Mouse (Mus musculus) kidney, postnatal 25 days (tissue): ENCODE measurements around the gene 6430571L13Rik.

ENCODE experiments used
- DNase-seq, 2 experiments: peaks; one replicate each; pipeline ENCODE4 v3.0.0; 2021; ENCODE audit warnings: mixed read lengths in 2 of 2

The 6430571L13Rik gene

GRCm38 (mm10) chr9:107307099-107307872 lies 33.1 kb upstream of the 6430571L13Rik start:
- DNase-seq: peak in 1 of 2 experiments; percentile 50

- peak; percentile 96 to 99 for DNase-seq
These were observed 32.5 kb upstream of the 6430571L13Rik start for GRCm38 (mm10) chr9:107307886-107308285.

GRCm38 (mm10) chr9:107308346-107309000 lies 31.9 kb upstream of the 6430571L13Rik start:
- peak; percentile 21 to 62 for DNase-seq

GRCm38 (mm10) chr9:107309171-107309570 lies 31.2 kb upstream of the 6430571L13Rik start:
- DNase-seq: no peak

- no peak for DNase-seq
These were observed 30.8 kb upstream of the 6430571L13Rik start for GRCm38 (mm10) chr9:107309600-107309999.

GRCm38 (mm10) chr9:107312811-107313584 lies 27.4 kb upstream of the 6430571L13Rik start:
- DNase-seq: no peak

DNA sequence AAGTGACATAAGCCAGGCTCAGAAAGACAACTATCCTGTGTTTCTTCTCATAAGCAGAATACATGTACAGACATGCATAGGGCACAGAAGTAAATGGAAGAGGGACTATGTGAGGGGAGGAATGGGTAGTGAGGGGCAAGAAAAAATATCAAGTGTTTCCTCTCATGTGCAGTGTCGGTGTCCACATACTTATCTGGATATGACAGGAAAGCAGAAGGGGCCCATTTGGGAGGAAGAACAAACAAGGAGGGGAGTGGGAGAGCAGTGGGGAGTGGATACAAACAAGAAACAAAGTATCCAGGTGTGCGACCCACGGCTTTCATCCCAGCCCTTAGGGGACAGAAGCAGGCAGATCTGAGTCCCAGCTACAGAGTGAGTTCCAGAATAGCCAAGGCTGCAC lies 26.5 kb upstream of the 6430571L13Rik start:
- no peak for DNase-seq

DNA sequence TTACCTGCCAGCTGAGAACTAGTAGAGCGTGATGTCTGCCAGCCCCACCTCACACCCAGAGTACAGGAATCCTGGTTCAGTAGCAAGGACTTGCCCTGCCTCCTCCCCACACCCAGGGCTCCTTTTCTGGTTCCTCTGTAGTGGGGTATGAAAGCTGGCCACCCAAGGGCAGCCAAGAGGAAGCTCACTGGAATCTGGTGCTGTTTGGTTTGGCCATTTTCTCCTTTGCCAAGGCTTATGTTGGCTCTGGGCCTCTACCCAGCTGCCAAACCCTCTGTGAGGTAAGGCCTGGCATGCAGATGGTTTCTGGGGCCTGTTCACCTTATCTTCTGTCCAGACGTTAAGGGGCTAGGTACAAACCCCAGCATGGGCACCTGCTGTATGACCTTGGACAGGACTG lies 24.6 kb upstream of the 6430571L13Rik start:
- DNase-seq: peak; percentile 44 to 88

GRCm38 (mm10) chr9:107322461-107323050 lies 17.8 kb upstream of the 6430571L13Rik start:
- peak; percentile 28 to 58 for DNase-seq

DNA sequence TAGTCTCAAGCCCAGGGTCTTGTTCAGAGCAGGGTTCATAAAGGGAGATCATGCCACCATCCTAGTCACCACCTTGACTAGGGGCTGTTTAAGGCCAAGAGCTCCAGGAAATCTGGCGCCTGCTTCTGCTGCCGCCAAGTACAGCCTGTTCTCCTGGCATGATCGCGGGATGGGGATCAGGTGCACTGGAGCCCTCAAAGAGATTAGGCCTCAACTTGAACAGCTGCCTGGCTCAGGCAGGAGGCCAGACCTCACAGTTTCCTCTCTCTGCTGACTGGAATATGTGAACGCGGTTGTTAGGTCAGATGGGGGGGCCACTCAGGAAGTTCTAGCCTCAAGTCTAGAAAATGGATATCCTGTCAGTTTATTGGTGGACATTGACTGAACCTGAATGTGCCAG lies 16.8 kb upstream of the 6430571L13Rik start:
- peak; percentile 56 to 88 for DNase-seq

DNA sequence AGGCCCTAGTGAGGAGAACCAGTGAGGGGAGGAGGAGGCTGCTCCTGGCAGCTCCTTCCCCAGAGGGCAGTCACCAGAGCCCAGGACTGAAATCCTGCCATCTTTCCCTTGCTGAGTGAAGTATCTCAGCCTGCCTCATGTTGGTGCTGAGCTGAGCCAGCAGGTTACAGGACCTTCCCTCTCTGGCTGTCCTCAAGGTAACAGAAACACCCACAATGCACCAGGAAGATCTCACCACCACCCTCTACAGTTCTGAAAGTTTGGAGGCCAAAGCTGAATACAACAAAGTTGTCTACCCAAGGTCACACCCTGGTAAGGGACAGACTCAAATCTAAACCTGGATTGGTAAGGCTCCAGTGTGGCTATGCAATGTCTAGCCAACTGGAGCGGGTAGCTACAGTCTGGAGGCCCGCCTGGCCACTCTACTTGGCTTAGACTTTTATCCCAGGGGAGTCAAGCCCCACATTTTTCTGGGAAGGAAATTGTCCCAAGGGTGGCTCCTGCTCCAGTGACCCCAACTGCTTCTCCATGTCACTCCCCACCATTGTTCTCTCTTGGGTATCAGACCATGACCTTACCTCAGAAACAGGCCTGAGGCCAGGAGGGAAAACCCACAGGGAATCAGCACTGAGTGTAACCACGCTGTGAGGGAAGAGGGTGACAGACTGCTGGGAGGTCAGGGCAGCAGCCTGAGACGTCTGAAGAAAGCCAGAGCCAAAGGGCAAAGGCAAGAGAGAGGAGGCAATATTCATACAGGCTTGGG lies 15.4 kb upstream of the 6430571L13Rik start:
- DNase-seq: peak; percentile 32 to 83

- peak; percentile 43 to 83 for DNase-seq
These were observed 14.5 kb upstream of the 6430571L13Rik start for GRCm38 (mm10) chr9:107325904-107326303.

GRCm38 (mm10) chr9:107327879-107328620 lies 12.4 kb upstream of the 6430571L13Rik start:
- peak in 1 of 2 experiments; percentile 47 for DNase-seq

DNA sequence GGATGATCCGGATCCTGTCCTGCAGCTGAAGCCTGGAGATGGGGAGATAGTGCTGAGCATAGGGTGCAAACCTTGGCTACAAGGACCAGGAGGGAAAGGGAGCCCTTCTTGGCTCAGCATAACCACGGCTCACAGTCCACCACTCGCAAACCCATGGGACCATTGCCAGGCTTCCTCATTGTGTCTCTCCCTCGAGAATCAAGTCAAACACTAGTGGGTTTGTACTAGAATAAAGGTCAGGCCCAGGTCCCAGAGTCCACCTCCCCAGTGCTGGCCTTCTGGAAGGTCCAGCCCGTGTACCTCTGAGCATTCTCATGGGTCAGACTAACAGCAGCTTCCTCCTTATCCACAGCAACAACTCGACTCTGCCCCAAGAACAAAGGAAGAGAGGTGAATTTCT lies 9.6 kb upstream of the 6430571L13Rik start:
- peak; percentile 51 to 69 for DNase-seq

DNA sequence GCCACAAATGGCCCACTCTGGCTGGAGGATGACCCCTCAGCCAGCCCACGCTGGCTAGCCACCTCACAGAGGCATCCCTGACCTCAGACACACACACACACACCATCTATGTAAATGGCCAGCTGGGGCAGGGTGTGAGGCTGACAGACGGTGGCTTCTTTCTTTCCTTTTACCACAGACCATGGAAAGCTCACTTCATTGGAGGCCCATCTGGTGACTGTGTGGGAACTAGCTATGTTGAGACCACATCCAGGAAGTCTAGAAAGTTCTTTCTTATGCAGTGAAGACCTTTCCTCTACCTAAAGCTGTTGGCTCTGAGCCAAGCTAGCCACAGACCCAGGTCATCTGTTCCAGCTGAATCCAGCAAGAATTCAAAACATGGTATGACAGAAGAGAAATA lies 6.7 kb upstream of the 6430571L13Rik start:
- DNase-seq: no peak

- DNase-seq: no peak
These were observed 6.0 kb upstream of the 6430571L13Rik start for GRCm38 (mm10) chr9:107334356-107334755.

DNA sequence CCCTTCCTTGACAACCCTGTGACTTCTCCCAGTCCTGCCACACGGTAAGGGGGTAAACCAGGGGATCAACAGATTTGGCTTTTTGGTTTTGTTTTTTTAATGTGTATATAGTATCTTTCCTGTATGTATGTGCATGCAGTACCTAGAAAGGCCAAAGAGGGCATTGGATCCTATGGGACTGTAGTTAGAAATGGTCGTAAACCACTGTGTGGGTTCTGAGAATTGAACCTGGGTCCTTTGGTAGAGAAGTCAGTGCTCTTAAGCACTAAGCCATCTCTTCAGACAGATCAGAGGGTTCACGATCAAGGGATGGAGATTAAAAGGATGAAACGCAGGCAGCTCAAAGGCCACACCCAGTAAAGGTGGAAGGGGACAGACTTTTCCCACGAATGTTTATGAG lies 5.4 kb upstream of the 6430571L13Rik start:
- no peak for DNase-seq

DNA sequence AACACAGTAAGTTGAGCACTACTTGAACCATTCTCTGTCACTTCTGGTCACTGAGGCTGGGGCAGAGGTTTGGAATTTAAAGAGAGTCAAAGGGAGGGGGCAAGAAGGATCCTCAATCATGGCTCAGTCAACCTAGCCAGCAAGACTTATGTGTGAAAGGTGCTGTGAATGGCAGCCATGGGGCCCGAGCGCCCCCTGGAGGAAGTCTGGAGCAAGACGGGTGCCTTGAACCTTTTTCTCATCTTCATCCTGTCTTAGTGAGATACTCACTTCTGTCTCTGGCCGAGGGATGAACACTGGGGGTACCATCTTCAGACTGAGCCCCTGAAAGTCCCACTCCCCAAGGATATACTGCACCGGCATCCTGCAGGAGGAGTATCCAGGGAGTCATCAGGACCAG lies 4.5 kb upstream of the 6430571L13Rik start:
- peak; percentile 76 to 77 for DNase-seq

DNA sequence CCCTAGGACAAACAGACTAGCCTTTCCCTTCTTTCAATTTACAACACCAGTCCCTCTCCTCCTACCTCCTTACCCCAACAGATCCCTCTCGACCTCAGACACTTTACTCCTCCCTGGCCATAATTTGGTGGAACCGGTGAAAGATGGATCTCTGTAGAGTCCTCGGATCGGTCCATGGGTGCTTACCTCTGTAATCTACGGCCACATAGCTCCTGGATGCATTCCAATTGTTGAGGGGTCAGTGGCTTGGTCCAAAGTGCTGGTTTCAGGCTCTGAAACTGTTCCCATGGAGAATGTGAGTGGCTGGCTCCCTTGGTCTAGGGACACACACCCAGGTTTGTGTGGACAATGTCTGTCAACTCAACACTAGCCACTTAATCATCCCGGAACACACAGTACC lies 4.0 kb upstream of the 6430571L13Rik start:
- no peak for DNase-seq

- DNase-seq: peak; percentile 82 to 91
These were observed 2.1 kb upstream of the 6430571L13Rik start, which contains the start of gene Hemk1 for GRCm38 (mm10) chr9:107338172-107338883. Gene Hemk1, minus strand, starts transcription at chr9:107338350.
